Mouse (Mus musculus): ENCODE data around the gene Reps1. TPM values are rescaled to one million over a fixed set of nuclear protein-coding genes. Genes with fewer than 3 reads are reported as not detected.

Reps1 gene
- polyA plus RNA-seq, 1 experiment from 2014 or later = 3.0 TPM

GRCm38 (mm10) chr10:18141389-18141788, 85.7 kb downstream of the Reps1 start:
- Histone ChIP-seq H3K9ac (ENCODE audit: low read depth, low read length) (no peak overlapping the region), H3K27me3 (ENCODE audit: control insufficient read depth, insufficient read depth, low read depth, low read length) (no peaks in the 10 kb centered on the region), H3K36me3 (ENCODE audit: control insufficient read depth, insufficient read depth) (no peaks in the 10 kb centered on the region), H3K4me1 (ENCODE audit: control insufficient read depth, low read depth, low read length) (no peaks in the 10 kb centered on the region), H3K27ac (ENCODE audit: low read length) (no peak overlapping the region), H3K4me2 (ENCODE audit: low read depth, low read length) (no peak overlapping the region), H3K4me3 (ENCODE audit: low read depth, low read length) (no peak overlapping the region), H3K9me3 (replicated peaks; ENCODE audit: control insufficient read depth, low read length) (no peaks in the 10 kb centered on the region)
- 66% methylated on average over 2 of the region's 2 CpGs for whole genome bisulfite sequencing (ENCODE audit: insufficient replicate concordance)
- ATAC-seq (ENCODE audit: low read depth) = no peak

GRCm38 (mm10) chr10:18142231-18142630, 86.6 kb downstream of the Reps1 start:
- no peaks in the 10 kb centered on the region for H3K27me3 ChIP-seq (ENCODE audit: control insufficient read depth, insufficient read depth, low read depth, low read length)
- H3K9ac ChIP-seq (ENCODE audit: low read depth, low read length) = no peak overlapping the region
- no peak overlapping the region for H3K27ac ChIP-seq (ENCODE audit: low read length)
- no peaks in the 10 kb centered on the region for H3K4me1 ChIP-seq (ENCODE audit: control insufficient read depth, low read depth, low read length)
- 67% methylated on average over 6 of the region's 6 CpGs for WGBS (ENCODE audit: insufficient replicate concordance)
- H3K9me3 ChIP-seq (replicated peaks; ENCODE audit: control insufficient read depth, low read length) = no peaks in the 10 kb centered on the region
- no peak for ATAC-seq (ENCODE audit: low read depth)
- H3K4me2 ChIP-seq (ENCODE audit: low read depth, low read length) = no peak overlapping the region
- no peak overlapping the region for H3K4me3 ChIP-seq (ENCODE audit: low read depth, low read length)
- H3K36me3 ChIP-seq (ENCODE audit: control insufficient read depth, insufficient read depth) = no peaks in the 10 kb centered on the region

GRCm38 (mm10) chr10:18147224-18147623, 91.6 kb downstream of the Reps1 start:
- H3K36me3 ChIP-seq (ENCODE audit: control insufficient read depth, insufficient read depth) = no peaks in the 10 kb centered on the region
- H3K4me2 ChIP-seq (ENCODE audit: low read depth, low read length) = no peak overlapping the region
- no peak overlapping the region for H3K27ac ChIP-seq (ENCODE audit: low read length)
- no peak overlapping the region for H3K4me3 ChIP-seq (ENCODE audit: low read depth, low read length)
- 51% methylated on average over 3 of the region's 3 CpGs for WGBS (ENCODE audit: insufficient replicate concordance)
- H3K9me3 ChIP-seq (replicated peaks; ENCODE audit: control insufficient read depth, low read length) = no peaks in the 10 kb centered on the region
- no peak overlapping the region for H3K9ac ChIP-seq (ENCODE audit: low read depth, low read length)
- no peak for ATAC-seq (ENCODE audit: low read depth)
- no peaks in the 10 kb centered on the region for H3K4me1 ChIP-seq (ENCODE audit: control insufficient read depth, low read depth, low read length)
- no peaks in the 10 kb centered on the region for H3K27me3 ChIP-seq (ENCODE audit: control insufficient read depth, insufficient read depth, low read depth, low read length)

GRCm38 (mm10) chr10:18162435-18162971, 106.8 kb downstream of the Reps1 start:
- ATAC-seq (ENCODE audit: low read depth) = no peak
- no peak overlapping the region for H3K9ac ChIP-seq (ENCODE audit: low read depth, low read length)
- no peaks in the 10 kb centered on the region for H3K27me3 ChIP-seq (ENCODE audit: control insufficient read depth, insufficient read depth, low read depth, low read length)
- no peak overlapping the region for H3K27ac ChIP-seq (ENCODE audit: low read length)
- WGBS (ENCODE audit: insufficient replicate concordance) = 58% methylated on average over 7 of the region's 7 CpGs
- H3K4me1 ChIP-seq (ENCODE audit: control insufficient read depth, low read depth, low read length) = no peaks in the 10 kb centered on the region
- H3K9me3 ChIP-seq (replicated peaks; ENCODE audit: control insufficient read depth, low read length) = no peaks in the 10 kb centered on the region
- H3K4me2 ChIP-seq (ENCODE audit: low read depth, low read length) = no peak overlapping the region
- H3K36me3 ChIP-seq (ENCODE audit: control insufficient read depth, insufficient read depth) = no peaks in the 10 kb centered on the region
- H3K4me3 ChIP-seq (ENCODE audit: low read depth, low read length) = no peak overlapping the region

Other genes with a start within 250 kb of the Reps1 start
- 2.0 and 2.7 TPM in 2 replicates for gene Heca, start 107.8 kb upstream of the Reps1 start, polyA plus RNA-seq (2015; fragmentation: Nextera tagmentation; extraction: Ambion mirVana)
- gene Abracl, start 32.6 kb upstream of the Reps1 start, polyA plus RNA-seq (2015; fragmentation: Nextera tagmentation; extraction: Ambion mirVana) = 35.1 and 42.4 TPM in 2 replicates
- gene Ect2l, start 155.0 kb downstream of the Reps1 start, polyA plus RNA-seq (2015; fragmentation: Nextera tagmentation; extraction: Ambion mirVana) = not detected in 2 replicates
- gene Ccdc28a, start 179.1 kb downstream of the Reps1 start, polyA plus RNA-seq (2015; fragmentation: Nextera tagmentation; extraction: Ambion mirVana) = 5.9 and 7.6 TPM in 2 replicates